Mouse (Mus musculus) macrophage (primary cell): ENCODE results near the gene Mthfd2l. TPM values are rescaled to one million over a fixed set of nuclear protein-coding genes. Genes with fewer than 3 reads are reported as not detected.

Experiments
- H3K27ac ChIP-seq: fragments of 350-480 bp; formaldehyde crosslinking; 2 replicates; pipeline ENCODE4 v1.9.0; 2021
- H3K36me3 ChIP-seq: fragments of 350-480 bp; formaldehyde crosslinking; 2 replicates; pipeline ENCODE4 v1.9.0; 2021; ENCODE audit errors: inconsistent target
- H3K4me3 ChIP-seq: fragments of 350-480 bp; formaldehyde crosslinking; 2 replicates; pipeline ENCODE4 v1.9.0; 2021; ENCODE audit errors: inconsistent target
- H3K79me2 ChIP-seq: fragments of 350-480 bp; formaldehyde crosslinking; 2 replicates; pipeline ENCODE4 v1.9.0; 2021; ENCODE audit errors: inconsistent target
- WGBS: methylation state at CpG from one replicate; pipeline ENCODE4 v1.1.7; 2026; ENCODE audit warnings: inconsistent platforms; ENCODE audit not compliant: missing documents; 5-methylcytosine and 5-hydroxymethylcytosine counted together
- polyA plus RNA-seq: library from polyadenylated mRNA; stranded (reverse); fragments of 250-400 nt; gene quantifications from 3 replicates; pipeline ENCODE4 v1.2.4, GENCODE M21; 2018; ENCODE audit warnings: inconsistent platforms

The Mthfd2l gene
- polyA plus RNA-seq, 1 experiment from 2014 or later = 6.0 TPM

DNA sequence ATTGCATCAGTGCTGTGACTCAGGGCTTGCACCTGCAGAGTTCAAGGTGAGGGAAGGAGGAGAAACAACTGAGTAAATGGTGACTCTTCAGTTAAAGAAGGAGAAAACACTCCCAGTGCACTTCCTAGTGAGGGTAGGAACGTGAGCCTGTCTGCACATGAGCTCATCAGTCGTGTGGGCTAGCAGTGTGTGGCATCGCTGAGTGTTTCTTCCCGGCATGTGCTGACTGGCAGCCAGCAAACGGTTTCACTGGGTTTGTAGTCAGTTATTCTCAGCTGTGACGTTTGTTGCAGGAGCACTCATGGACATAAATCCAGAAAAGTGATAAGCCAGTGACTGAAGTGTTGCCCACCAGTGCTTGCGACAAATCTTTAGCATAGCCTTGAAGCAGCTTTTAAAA is 49.4 kb downstream of the Mthfd2l start:
- no peak overlapping the region for H3K27ac ChIP-seq
- no peaks in the 10 kb centered on the region for H3K79me2 ChIP-seq
- WGBS = 95% methylated on average over 7 of the region's 7 CpGs
- H3K4me3 ChIP-seq = no peak overlapping the region
- H3K36me3 ChIP-seq = no peaks in the 10 kb centered on the region

DNA sequence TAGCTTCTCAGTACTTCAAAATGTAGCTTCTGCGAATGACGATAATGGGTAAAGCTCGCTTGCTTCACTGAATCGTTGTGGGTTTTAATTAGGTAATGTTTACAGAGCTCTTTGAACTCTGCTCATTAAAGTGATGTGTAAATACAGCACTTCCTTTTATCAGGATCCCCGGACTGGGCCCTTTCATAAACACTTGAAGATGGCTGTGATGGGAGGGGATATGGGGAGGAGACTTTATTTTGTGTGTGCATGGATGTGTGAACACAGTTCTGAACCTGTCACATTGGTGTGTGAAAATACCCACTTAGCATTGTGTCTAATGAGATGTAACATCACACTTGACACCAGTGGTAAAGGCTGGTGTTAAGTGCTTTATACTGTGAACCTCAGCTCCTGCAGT is 56.7 kb downstream of the Mthfd2l start:
- no peak overlapping the region for H3K4me3 ChIP-seq
- no peaks in the 10 kb centered on the region for H3K79me2 ChIP-seq
- no peaks in the 10 kb centered on the region for H3K36me3 ChIP-seq
- no peak overlapping the region for H3K27ac ChIP-seq
- 95% methylated on average over 5 of the region's 5 CpGs for WGBS

DNA sequence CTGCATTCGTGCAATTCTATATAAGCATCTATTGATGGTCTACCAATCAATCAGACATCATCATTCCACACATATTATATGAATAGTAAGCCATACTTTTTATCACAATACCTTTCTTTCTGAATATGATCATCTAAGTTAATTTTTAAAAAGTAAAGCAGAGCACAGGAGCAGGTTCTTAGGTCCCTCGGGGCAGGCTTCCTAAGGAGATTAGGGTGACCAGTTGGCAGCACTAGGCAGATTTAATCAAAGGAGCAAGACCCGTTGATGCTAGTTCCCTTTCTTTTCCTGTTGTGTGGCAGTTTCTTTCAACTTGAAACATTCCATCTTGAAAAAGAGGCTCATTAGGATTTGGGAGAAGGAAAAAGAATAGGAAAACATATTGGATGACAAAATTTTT is 57.2 kb downstream of the Mthfd2l start:
- H3K36me3 ChIP-seq = no peaks in the 10 kb centered on the region
- no peak overlapping the region for H3K27ac ChIP-seq
- no peaks in the 10 kb centered on the region for H3K79me2 ChIP-seq
- H3K4me3 ChIP-seq = no peak overlapping the region
- WGBS = 97% methylated on average over 3 of the region's 3 CpGs

DNA sequence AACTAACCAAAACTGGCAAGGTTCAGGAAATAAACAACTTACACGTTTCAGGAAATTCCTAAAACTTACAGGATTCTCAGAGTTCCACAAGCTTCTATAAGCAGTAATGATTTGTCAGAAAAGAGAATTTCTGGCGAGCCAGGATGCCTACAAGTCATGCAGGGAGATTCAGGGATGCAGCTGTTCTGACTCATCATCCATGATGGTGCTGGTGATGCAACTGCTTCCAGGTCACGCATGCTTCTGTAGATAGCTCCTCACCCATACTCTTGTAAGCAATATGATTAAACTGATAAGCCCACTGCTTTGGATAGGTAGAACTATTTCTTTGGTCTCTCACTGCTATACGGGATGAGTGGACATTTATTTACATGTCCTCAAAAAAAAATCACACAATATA is 57.7 kb downstream of the Mthfd2l start:
- no peak overlapping the region for H3K27ac ChIP-seq
- no peaks in the 10 kb centered on the region for H3K79me2 ChIP-seq
- no peak overlapping the region for H3K4me3 ChIP-seq
- 92% methylated on average over 4 of the region's 4 CpGs for WGBS
- no peaks in the 10 kb centered on the region for H3K36me3 ChIP-seq

DNA sequence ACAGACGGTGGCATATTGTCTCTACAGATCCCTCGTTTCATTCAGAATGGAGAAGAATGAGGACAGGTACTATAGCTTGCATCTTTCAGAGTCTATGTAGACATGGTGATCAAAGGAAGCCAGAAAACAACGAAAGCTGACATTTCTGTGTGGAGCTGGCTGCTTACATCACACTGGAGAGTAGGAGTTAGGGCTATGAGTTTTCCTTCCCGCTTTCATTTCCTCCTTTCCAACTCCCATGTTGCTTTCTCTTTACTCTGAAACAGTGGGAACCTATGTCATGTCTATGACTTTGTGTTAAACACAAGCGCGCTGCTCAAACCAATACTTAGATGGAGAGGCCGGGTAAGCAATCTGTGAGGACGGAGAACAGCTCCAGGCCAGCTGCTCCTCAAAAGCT is 69.0 kb downstream of the Mthfd2l start:
- WGBS = 62% methylated on average over 8 of the region's 8 CpGs
- H3K79me2 ChIP-seq = no peaks in the 10 kb centered on the region

DNA sequence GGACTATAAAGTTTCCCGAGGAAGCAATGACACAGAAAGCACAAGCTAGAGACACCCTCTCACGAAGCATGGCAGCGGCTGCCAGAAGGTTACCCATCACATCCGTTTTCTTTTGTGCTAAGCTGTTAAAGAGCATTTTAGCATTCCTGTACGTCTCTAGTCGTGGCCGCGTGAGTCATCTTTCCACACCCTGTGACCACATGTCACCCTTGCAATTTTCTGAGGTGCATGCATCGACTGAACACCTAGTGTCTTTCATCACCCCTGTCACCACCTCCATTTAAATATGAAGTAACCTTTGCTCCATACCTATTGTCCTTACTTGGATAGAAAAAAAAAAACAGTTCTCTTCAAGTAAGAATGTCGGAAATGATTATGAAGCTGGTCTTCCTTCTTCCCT is 84.3 kb downstream of the Mthfd2l start:
- WGBS = 90% methylated on average over 10 of the region's 10 CpGs

More for the DNA sequence above, 69.0 kb downstream of the Mthfd2l start:
- Histone ChIP-seq H3K4me3 (no peak overlapping the region), H3K36me3 (no peaks in the 10 kb centered on the region), H3K27ac (no peak overlapping the region)

DNA sequence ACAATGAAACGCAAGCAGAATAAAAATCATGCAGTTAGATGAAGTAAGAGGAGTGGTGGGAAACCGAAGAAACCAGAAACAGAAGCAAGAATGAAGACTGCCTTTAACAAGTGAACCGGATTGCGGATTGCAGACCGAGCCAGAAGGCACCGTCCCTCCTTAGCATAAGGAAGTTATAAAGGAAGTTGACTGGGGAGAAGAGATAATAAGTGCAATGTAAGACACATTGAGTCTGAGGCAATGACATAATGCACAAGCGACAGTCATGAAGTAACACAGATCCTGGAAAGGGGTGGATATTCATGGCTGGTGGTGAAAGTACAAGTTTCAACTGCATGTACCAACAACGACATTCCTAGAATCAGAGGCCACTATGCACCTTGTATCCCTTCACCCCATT is 92.2 kb downstream of the Mthfd2l start:
- 40% methylated on average over 8 of the region's 8 CpGs for WGBS
- H3K27ac ChIP-seq = no peak overlapping the region
- H3K4me3 ChIP-seq = no peak overlapping the region
- no peaks in the 10 kb centered on the region for H3K79me2 ChIP-seq
- H3K36me3 ChIP-seq = no peaks in the 10 kb centered on the region

More for the DNA sequence above, 84.3 kb downstream of the Mthfd2l start:
- Histone ChIP-seq H3K4me3 (no peak overlapping the region), H3K79me2 (no peaks in the 10 kb centered on the region), H3K36me3 (no peaks in the 10 kb centered on the region), H3K27ac (no peak overlapping the region)

DNA sequence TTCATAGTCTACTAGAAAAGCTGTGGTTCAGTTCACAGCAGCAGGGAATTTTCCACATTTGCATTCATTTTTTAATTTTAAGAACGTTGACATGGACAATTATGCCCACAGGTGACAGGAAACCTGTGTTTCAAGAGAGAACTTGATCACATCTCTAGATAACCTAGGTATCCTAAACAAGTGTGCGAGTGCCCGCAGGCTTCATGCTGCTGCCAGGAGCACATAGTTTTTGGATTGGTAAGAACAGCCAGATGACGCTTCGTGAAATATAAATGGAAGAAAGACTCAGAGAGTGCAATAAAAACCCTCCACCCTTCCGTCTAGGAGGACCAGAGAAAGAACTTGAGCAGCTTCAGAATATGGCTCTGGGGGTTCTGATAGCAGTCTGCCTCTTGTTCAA is 96.2 kb downstream of the Mthfd2l start, which contains the start of gene Epgn:
Epgn (plus strand) TSS at position 301 of the 400 bp plus-strand sequence.
- Histone ChIP-seq H3K36me3 (no peaks in the 10 kb centered on the region), H3K4me3 (no peak within 1 kb of the TSS), H3K27ac (no peak within 1 kb of the TSS), H3K79me2 (no peaks in the 10 kb centered on the region)
- 87% methylated on average over 6 of the region's 6 CpGs for WGBS

DNA sequence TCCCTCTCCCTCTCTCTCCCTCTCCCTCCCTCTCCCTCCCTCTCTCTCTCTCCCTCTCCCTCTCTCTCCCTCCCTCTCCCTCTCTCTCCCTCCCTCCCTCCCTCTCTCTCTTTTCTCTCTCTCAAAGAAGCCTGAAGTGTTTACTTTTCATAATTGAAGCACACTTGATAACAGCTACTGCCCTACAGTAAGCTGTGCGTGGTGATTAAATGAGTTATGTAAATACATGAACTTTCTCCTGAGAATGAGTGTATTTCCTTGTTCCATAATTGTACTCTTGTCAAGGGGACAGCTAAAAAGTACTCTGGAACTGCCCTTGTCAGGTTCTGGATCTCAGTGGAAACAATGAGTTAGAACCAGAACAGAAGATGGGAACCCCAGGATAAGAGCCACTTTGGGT is 96.9 kb downstream of the Mthfd2l start:
- Histone ChIP-seq H3K4me3 (no peak overlapping the region), H3K36me3 (no peaks in the 10 kb centered on the region), H3K79me2 (no peaks in the 10 kb centered on the region), H3K27ac (no peak overlapping the region)
- 71% methylated on average over 1 of the region's 1 CpGs for WGBS

DNA sequence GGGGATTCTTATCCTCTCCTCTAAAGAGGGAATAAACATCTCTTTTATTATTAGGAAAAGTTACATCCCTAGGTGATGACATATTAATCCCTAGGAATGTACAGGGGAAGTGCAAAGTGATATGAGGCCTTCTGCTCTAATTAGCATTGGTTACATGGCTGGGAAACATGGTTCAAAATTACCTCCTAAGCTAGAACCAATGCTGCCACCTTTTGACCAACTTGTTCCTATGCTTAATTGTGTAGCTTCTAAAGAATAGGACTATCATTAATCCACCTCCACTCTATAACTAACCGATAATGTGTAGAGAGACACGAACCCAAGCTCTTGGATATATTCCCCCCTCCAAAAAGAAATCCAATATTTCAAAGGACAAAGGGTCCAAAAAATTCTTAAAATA is 99.7 kb downstream of the Mthfd2l start:
- H3K4me3 ChIP-seq = no peak overlapping the region
- 91% methylated on average over 2 of the region's 2 CpGs for WGBS
- no peaks in the 10 kb centered on the region for H3K36me3 ChIP-seq
- H3K27ac ChIP-seq = no peak overlapping the region
- no peaks in the 10 kb centered on the region for H3K79me2 ChIP-seq

DNA sequence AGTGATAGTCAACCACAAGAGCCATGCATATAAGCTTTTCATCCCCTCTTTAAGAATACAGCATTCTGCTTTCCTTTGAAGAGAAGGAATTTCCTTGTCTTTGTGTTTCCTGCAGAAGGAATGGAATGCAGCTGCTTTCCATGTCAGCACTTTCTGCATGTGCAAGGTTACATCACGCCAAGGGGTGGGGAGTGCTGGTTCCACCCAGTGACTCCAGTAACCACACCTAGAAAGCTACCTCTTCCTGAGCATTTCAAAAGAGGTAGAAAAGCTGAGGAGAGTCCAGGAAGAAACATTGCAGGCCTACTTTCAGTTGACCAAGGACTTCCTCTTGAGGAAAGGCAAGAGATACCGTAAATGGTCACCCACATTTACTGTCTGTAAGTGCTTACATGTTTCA is 104.4 kb downstream of the Mthfd2l start:
- Histone ChIP-seq H3K79me2 (no peaks in the 10 kb centered on the region), H3K27ac (no peak overlapping the region), H3K36me3 (no peaks in the 10 kb centered on the region), H3K4me3 (no peak overlapping the region)
- WGBS = 26% methylated on average over 2 of the region's 2 CpGs

DNA sequence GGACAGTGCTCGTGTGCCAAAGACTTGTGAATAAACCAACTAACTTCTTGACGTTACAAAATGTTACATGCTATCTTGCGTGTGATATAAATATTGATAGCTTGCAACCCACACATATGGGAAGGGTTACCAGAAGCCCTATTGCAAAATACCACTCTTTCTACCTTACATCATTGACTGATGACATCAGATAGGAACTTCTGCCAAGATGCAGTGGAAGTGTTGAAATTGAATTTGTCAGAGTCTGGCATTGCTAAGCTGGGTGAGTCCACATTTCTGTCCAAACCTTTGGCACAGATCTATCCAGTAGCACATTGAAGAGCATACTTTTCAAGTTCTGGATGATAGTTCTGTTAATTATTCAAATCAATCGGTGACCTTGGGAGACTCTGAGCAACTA is 105.7 kb downstream of the Mthfd2l start:
- no peak overlapping the region for H3K27ac ChIP-seq
- H3K4me3 ChIP-seq = no peak overlapping the region
- H3K79me2 ChIP-seq = no peaks in the 10 kb centered on the region
- WGBS = 85% methylated on average over 4 of the region's 4 CpGs
- no peaks in the 10 kb centered on the region for H3K36me3 ChIP-seq

DNA sequence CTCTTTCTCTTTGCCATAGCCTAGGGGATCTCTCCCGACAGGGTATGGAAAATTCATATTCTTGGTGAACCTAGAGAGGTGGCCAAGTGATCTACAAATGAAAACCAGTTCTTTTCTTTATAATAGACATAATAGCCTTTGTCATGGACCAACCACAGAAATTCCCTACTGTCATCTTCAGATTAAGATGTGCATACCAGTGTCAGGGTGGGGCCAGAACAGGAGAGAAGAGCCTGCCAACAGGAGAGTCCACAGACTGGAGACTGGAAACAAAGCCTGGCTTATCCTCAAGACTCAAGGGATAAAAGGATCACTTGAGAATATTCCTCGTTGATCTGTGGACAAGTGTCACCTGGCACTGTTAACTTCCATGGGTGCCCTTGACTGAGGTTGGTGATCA is 106.8 kb downstream of the Mthfd2l start:
- Histone ChIP-seq H3K36me3 (no peaks in the 10 kb centered on the region), H3K27ac (no peak overlapping the region), H3K79me2 (no peaks in the 10 kb centered on the region), H3K4me3 (no peak overlapping the region)
- 82% methylated on average over 2 of the region's 2 CpGs for WGBS

DNA sequence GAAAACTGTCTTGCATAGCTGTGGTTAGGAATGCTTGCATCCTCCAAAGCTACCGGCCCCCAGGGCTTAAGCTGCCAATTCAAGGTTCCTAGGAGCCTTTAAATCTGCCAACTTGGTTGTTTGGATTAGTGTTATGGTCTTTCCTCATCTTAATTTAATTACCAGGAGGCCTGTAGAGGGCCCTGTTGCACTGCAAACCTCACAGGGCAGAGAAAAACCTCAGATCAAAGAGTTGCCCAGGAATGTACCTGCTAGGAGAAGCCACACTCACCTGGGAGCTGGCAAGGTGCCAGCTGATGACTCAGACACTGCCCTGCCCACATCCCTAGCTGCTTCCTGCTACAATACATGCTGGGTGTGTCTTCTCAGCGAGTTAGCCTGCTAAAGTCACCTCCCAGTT is 107.6 kb downstream of the Mthfd2l start:
- no peak overlapping the region for H3K27ac ChIP-seq
- H3K4me3 ChIP-seq = no peak overlapping the region
- H3K79me2 ChIP-seq = no peaks in the 10 kb centered on the region
- WGBS = 4% methylated on average over 2 of the region's 2 CpGs
- H3K36me3 ChIP-seq = no peaks in the 10 kb centered on the region

DNA sequence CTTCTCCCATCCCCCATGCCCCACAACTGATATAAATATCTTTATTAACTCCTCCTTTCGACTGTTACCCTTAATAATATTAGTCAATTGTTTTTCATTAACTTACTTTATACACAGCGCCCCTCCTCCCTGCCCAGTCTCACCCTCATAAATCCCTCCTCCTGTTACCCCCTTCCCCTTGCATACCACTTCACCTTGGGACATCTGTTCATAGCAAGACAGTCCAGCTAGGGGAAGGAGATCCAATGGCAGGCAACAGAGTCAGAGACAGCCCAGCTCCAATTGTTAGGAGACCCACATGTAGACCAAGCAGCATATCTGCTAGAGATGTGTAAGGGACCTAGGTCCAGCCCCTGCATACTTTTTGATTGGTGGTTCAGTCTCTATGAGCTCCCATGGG is 108.0 kb downstream of the Mthfd2l start:
- WGBS = 90% methylated on average over 2 of the region's 2 CpGs

DNA sequence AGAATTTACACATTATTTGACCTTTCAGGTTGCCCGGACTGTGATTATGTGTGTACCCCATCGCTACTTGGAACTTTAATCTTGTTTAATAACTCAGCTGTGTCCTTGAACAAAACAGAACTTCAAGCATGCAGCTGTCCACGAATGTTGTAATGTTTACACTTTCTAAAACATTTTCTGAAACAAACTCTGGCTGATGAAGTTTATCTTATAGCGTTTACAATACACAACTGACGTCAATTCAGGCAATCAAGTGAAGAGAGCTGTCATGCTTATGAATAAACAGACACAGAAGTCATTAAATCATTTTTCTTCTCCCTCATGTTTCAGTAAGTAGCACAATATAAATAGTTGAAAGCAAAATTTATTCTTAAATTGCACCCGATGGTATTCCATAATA is 117.1 kb downstream of the Mthfd2l start:
- H3K27ac ChIP-seq = no peak overlapping the region
- H3K4me3 ChIP-seq = no peak overlapping the region
- H3K36me3 ChIP-seq = no peaks in the 10 kb centered on the region
- 89% methylated on average over 6 of the region's 6 CpGs for WGBS
- H3K79me2 ChIP-seq = no peaks in the 10 kb centered on the region

More for the DNA sequence above, 108.0 kb downstream of the Mthfd2l start:
- no peak overlapping the region for H3K4me3 ChIP-seq
- no peaks in the 10 kb centered on the region for H3K36me3 ChIP-seq
- H3K79me2 ChIP-seq = no peaks in the 10 kb centered on the region
- no peak overlapping the region for H3K27ac ChIP-seq
